Mouse (Mus musculus): ENCODE measurements around the gene Ano6.

DNA sequence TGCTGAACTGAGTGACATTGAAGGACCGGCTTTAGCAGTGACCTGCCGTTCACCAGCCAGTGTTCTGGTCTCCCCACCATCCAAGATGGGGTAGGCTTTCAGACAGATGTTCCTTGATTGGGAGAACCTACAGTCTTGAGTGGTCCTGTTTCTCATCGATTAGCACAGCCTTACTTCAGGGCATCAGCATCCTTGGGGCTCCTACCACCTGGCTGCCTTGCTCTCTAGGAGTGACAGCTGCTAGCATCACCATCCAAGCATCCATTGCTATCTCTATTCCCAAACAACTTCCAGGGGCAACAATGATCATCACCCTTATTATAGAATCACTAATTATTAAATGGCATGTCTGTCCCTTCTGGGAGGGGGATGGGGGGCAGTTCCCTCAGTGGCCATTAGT lies 124.8 kb downstream of the Ano6 start:
- TF ChIP-seq CTCF (IDR thresholded peaks at IDR 0.05; ENCODE audit: low read depth, low read length) (no peak), POLR2A (IDR thresholded peaks at IDR 0.05; ENCODE audit: borderline replicate concordance, low read depth, low read length) (no peak)
